Mouse (Mus musculus) MEL (cell line): ENCODE results near the gene Gm20388. TPM values are rescaled to one million over a fixed set of nuclear protein-coding genes. Genes with fewer than 3 reads are reported as not detected.

ENCODE experiments used
- DNase-seq: peaks from one replicate; pipeline ENCODE4 v3.0.0; 2011; ENCODE audit warnings: low read depth, low spot score
- H3K27ac ChIP-seq: 2 replicates; pipeline ENCODE4 v1.5.1; 2012; ENCODE audit warnings: low read depth, mild to moderate bottlenecking, control low read depth, low read length, moderate library complexity; ENCODE audit not compliant: control insufficient read depth
- H3K27me3 ChIP-seq, 2 experiments: fragments of 150-350 bp in 1 of 2; sonication (generic) in 1 of 2; 2 replicates each; pipeline ENCODE4 v1.6.1; 2012; ENCODE audit warnings: low read length in 2 of 2, mild to moderate bottlenecking in 2 of 2, improper control_type of control experiment in 1 of 2, moderate library complexity in 1 of 2; ENCODE audit not compliant: insufficient read depth in 2 of 2, control insufficient read depth in 1 of 2
- H3K36me3 ChIP-seq, 2 experiments: 2 replicates each; pipeline ENCODE4 v1.6.1; 2012 to 2014; ENCODE audit warnings: low read length in 2 of 2, improper control_type of control experiment in 1 of 2, inconsistent platforms in 1 of 2, mild to moderate bottlenecking in 1 of 2; ENCODE audit not compliant: insufficient read depth in 2 of 2, control insufficient read depth in 1 of 2
- H3K4me1 ChIP-seq, 2 experiments: fragments of 150-350 bp in 1 of 2; sonication (generic) in 1 of 2; 2 replicates each; pipeline ENCODE4 v1.6.1; 2012; ENCODE audit warnings: low read length in 2 of 2, improper control_type of control experiment in 1 of 2, mild to moderate bottlenecking in 1 of 2; ENCODE audit not compliant: insufficient read depth in 2 of 2, control insufficient read depth in 1 of 2
- H3K4me3 ChIP-seq, 2 experiments: fragments of 150-350 bp in 1 of 2; sonication (generic) in 1 of 2; 2 replicates each; pipeline ENCODE4 v1.5.1; 2012; ENCODE audit warnings: low read depth in 2 of 2, low read length in 2 of 2, mild to moderate bottlenecking in 2 of 2, moderate library complexity in 2 of 2, control low read depth in 1 of 2, improper control_type of control experiment in 1 of 2; ENCODE audit not compliant: control insufficient read depth in 1 of 2, insufficient read depth in 1 of 2
- H3K79me2 ChIP-seq: 2 replicates; pipeline ENCODE4 v1.6.1; 2012; ENCODE audit warnings: mild to moderate bottlenecking, low read length, moderate library complexity; ENCODE audit not compliant: control insufficient read depth, poor library complexity, insufficient read depth
- H3K9ac ChIP-seq: 2 replicates; pipeline ENCODE4 v1.6.1; 2012; ENCODE audit warnings: low read depth, mild to moderate bottlenecking, control low read depth, low read length, moderate library complexity; ENCODE audit not compliant: control insufficient read depth, poor library complexity, severe bottlenecking
- H3K9me3 ChIP-seq: fragments of 150-350 bp; sonication (generic); replicated peaks from 2 replicates; pipeline ENCODE4 v1.6.1; 2012; ENCODE audit warnings: mild to moderate bottlenecking, low read length, improper control_type of control experiment, moderate library complexity; ENCODE audit not compliant: insufficient read depth
- BHLHE40 ChIP-seq: IDR thresholded peaks from 2 replicates; pipeline ENCODE4 v1.6.1; 2012; ENCODE audit warnings: low read depth, mild to moderate bottlenecking, inconsistent platforms, low read length, improper control_type of control experiment, borderline replicate concordance
- CHD2 ChIP-seq: IDR thresholded peaks from 2 replicates; pipeline ENCODE4 v1.6.1; 2011; ENCODE audit warnings: low read length, improper control_type of control experiment
- CTCF ChIP-seq, 3 experiments: IDR thresholded peaks in 2 of 3; conservative IDR thresholded peaks in 1 of 3; 2 replicates each; pipeline ENCODE4 v1.5.1; 2011 to 2012; ENCODE audit warnings: low read length in 3 of 3, low read depth in 2 of 3, mild to moderate bottlenecking in 2 of 3, improper control_type of control experiment in 1 of 3, inconsistent platforms in 1 of 3, mixed read lengths in 1 of 3, moderate library complexity in 1 of 3; ENCODE audit not compliant: control insufficient read depth in 1 of 3, insufficient read depth in 1 of 3, poor library complexity in 1 of 3, severe bottlenecking in 1 of 3
- E2F4 ChIP-seq: IDR thresholded peaks from 2 replicates; pipeline ENCODE4 v1.6.1; 2011; ENCODE audit warnings: low read depth, low read length, improper control_type of control experiment, borderline replicate concordance
- ELF1 ChIP-seq: IDR thresholded peaks from 2 replicates; pipeline ENCODE4 v1.6.1; 2014; ENCODE audit warnings: low read depth, mild to moderate bottlenecking, inconsistent platforms, low read length, improper control_type of control experiment, moderate library complexity
- EP300 ChIP-seq, 2 experiments: IDR thresholded peaks; 2 replicates each; pipeline ENCODE4 v1.6.1; 2011; ENCODE audit warnings: improper control_type of control experiment in 2 of 2, low read length in 2 of 2, low read depth in 1 of 2, mild to moderate bottlenecking in 1 of 2
- ETS1 ChIP-seq: IDR thresholded peaks from 2 replicates; pipeline ENCODE4 v1.6.1; 2012; ENCODE audit warnings: low read depth, mild to moderate bottlenecking, inconsistent platforms, low read length, improper control_type of control experiment, moderate library complexity
- GABPA ChIP-seq: IDR thresholded peaks from 2 replicates; pipeline ENCODE4 v1.6.1; 2012; ENCODE audit warnings: low read depth, mild to moderate bottlenecking, inconsistent platforms, low read length, improper control_type of control experiment, moderate library complexity
- GATA1 ChIP-seq: IDR thresholded peaks from 2 replicates; pipeline ENCODE4 v1.6.1; 2011; ENCODE audit warnings: low read depth, low read length, improper control_type of control experiment
- JUND ChIP-seq: IDR thresholded peaks from 2 replicates; pipeline ENCODE4 v1.6.1; 2011; ENCODE audit warnings: low read depth, mild to moderate bottlenecking, improper control_type of control experiment, low read length
- KAT2A ChIP-seq: conservative IDR thresholded peaks from 2 replicates; pipeline ENCODE4 v1.6.1; 2012; ENCODE audit warnings: low read depth, low read length, improper control_type of control experiment, inconsistent platforms
- MAFK ChIP-seq: IDR thresholded peaks from 2 replicates; pipeline ENCODE4 v1.6.1; 2011; ENCODE audit warnings: low read depth, mild to moderate bottlenecking, low read length, improper control_type of control experiment, borderline replicate concordance
- MAX ChIP-seq: IDR thresholded peaks from 2 replicates; pipeline ENCODE4 v1.6.1; 2011; ENCODE audit warnings: low read length, improper control_type of control experiment
- MAZ ChIP-seq: IDR thresholded peaks from 2 replicates; pipeline ENCODE4 v1.6.1; 2012; ENCODE audit warnings: low read depth, mild to moderate bottlenecking, inconsistent platforms, low read length, improper control_type of control experiment
- MEF2A ChIP-seq: IDR thresholded peaks from 2 replicates; pipeline ENCODE4 v1.6.1; 2014; ENCODE audit warnings: low read depth, mild to moderate bottlenecking, inconsistent platforms, low read length, improper control_type of control experiment; ENCODE audit not compliant: poor library complexity, insufficient replicate concordance, severe bottlenecking; ENCODE audit errors: extremely low read depth
- MXI1 ChIP-seq: IDR thresholded peaks from 2 replicates; pipeline ENCODE4 v1.6.1; 2011; ENCODE audit warnings: mild to moderate bottlenecking, low read depth, low read length, improper control_type of control experiment
- MYB ChIP-seq: IDR thresholded peaks from 2 replicates; pipeline ENCODE4 v1.6.1; 2011; ENCODE audit warnings: mild to moderate bottlenecking, low read depth, low read length, improper control_type of control experiment
- MYC ChIP-seq: IDR thresholded peaks from 2 replicates; pipeline ENCODE4 v1.6.1; 2011; ENCODE audit warnings: low read depth, mild to moderate bottlenecking, low read length, improper control_type of control experiment, moderate library complexity
- POLR2AphosphoS2 ChIP-seq: IDR thresholded peaks from 2 replicates; pipeline ENCODE4 v1.6.1; 2011; ENCODE audit warnings: low read length, improper control_type of control experiment
- RAD21 ChIP-seq: IDR thresholded peaks from 2 replicates; pipeline ENCODE4 v1.6.1; 2011; ENCODE audit warnings: mild to moderate bottlenecking, low read depth, low read length, improper control_type of control experiment
- RCOR1 ChIP-seq: IDR thresholded peaks from 2 replicates; pipeline ENCODE4 v1.6.1; 2012; ENCODE audit warnings: low read depth, mild to moderate bottlenecking, inconsistent platforms, low read length, improper control_type of control experiment
- SIN3A ChIP-seq: IDR thresholded peaks from 2 replicates; pipeline ENCODE4 v1.6.1; 2012; ENCODE audit warnings: low read length, improper control_type of control experiment, inconsistent platforms
- SMC3 ChIP-seq: IDR thresholded peaks from 2 replicates; pipeline ENCODE4 v1.6.1; 2011; ENCODE audit warnings: low read depth, low read length, improper control_type of control experiment
- TAL1 ChIP-seq: IDR thresholded peaks from 2 replicates; pipeline ENCODE4 v1.6.1; 2012; ENCODE audit warnings: mild to moderate bottlenecking, inconsistent platforms, low read length, moderate library complexity, mixed read lengths
- TBP ChIP-seq: IDR thresholded peaks from 2 replicates; pipeline ENCODE4 v1.8.0; 2011; ENCODE audit warnings: low read depth, low read length, improper control_type of control experiment
- TCF12 ChIP-seq: IDR thresholded peaks from 2 replicates; pipeline ENCODE4 v1.6.1; 2014; ENCODE audit warnings: low read depth, mild to moderate bottlenecking, inconsistent platforms, low read length, improper control_type of control experiment, moderate library complexity
- UBTF ChIP-seq: IDR thresholded peaks from 2 replicates; pipeline ENCODE4 v1.6.1; 2012; ENCODE audit warnings: low read depth, mild to moderate bottlenecking, inconsistent platforms, low read length, improper control_type of control experiment, moderate library complexity, borderline replicate concordance; ENCODE audit not compliant: insufficient read depth
- USF1 ChIP-seq: IDR thresholded peaks from 2 replicates; pipeline ENCODE4 v1.6.1; 2014; ENCODE audit warnings: low read depth, mild to moderate bottlenecking, inconsistent platforms, low read length, improper control_type of control experiment, moderate library complexity
- USF2 ChIP-seq, 2 experiments: IDR thresholded peaks; 2 replicates each; pipeline ENCODE4 v1.6.1; 2011 to 2012; ENCODE audit warnings: improper control_type of control experiment in 2 of 2, low read length in 2 of 2, borderline replicate concordance in 1 of 2, inconsistent platforms in 1 of 2, low read depth in 1 of 2, mild to moderate bottlenecking in 1 of 2; ENCODE audit not compliant: insufficient read depth in 1 of 2
- ZC3H11A ChIP-seq: IDR thresholded peaks from 2 replicates; pipeline ENCODE4 v1.6.1; 2012; ENCODE audit warnings: low read depth, mild to moderate bottlenecking, inconsistent platforms, low read length, improper control_type of control experiment
- ZKSCAN1 ChIP-seq: IDR thresholded peaks from 2 replicates; pipeline ENCODE4 v1.6.1; 2012; ENCODE audit warnings: low read depth, mild to moderate bottlenecking, inconsistent platforms, low read length, improper control_type of control experiment, moderate library complexity
- ZMIZ1 ChIP-seq: IDR thresholded peaks from 2 replicates; pipeline ENCODE4 v1.6.1; 2012; ENCODE audit warnings: low read depth, mild to moderate bottlenecking, inconsistent platforms, low read length, improper control_type of control experiment, moderate library complexity
- ZNF384 ChIP-seq: IDR thresholded peaks from 2 replicates; pipeline ENCODE4 v1.6.1; 2012; ENCODE audit warnings: low read depth, mild to moderate bottlenecking, inconsistent platforms, low read length, improper control_type of control experiment
- polyA plus RNA-seq, 2 experiments: library from polyadenylated mRNA; stranded (reverse) in 1 of 2; unstranded in 1 of 2; fragments of >175 nt in 1 of 2; fragments of >200 nt in 1 of 2; gene quantifications; 2 replicates each; pipeline versions ENCODE4 v1.2.1 to v1.2.4; 2012; ENCODE audit warnings: low replicate concordance in 2 of 2, low read depth in 1 of 2; ENCODE audit not compliant: insufficient read length in 2 of 2, insufficient read depth in 1 of 2, missing spikeins in 1 of 2
- total RNA-seq: library from RNA; depleted of rRNA; stranded (reverse); fragments of 300-350 nt; gene quantifications from 2 replicates; pipeline ENCODE4 v1.2.3, GENCODE M21; 2012

Gm20388 gene
- total and polyA plus RNA-seq, 3 experiments = 11.1 to 17.8 TPM; not detected in 1

DNA sequence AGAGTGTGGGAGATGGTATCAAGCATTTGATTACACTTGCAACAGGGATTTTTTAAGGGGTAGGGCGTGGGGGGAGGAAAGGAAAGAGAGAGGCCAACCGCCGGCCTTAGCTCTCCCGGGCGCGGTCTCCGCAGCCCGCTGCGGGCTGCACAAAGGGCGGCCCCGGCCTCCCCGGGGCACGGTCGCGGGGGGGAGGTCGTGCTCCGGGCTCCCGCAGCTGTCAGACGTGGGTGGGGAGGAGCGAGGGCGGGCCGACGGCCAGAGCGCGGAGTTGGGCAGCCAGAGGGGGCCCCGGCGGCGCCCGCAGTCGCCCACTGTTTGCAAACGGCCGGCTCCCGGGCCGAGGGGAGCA, 576.7 kb downstream of the Gm20388 start (continued):
- TF ChIP-seq ZNF384 (no peak), TBP (no peak), GABPA (no peak), E2F4 (no peak), TAL1 (no peak)

DNA sequence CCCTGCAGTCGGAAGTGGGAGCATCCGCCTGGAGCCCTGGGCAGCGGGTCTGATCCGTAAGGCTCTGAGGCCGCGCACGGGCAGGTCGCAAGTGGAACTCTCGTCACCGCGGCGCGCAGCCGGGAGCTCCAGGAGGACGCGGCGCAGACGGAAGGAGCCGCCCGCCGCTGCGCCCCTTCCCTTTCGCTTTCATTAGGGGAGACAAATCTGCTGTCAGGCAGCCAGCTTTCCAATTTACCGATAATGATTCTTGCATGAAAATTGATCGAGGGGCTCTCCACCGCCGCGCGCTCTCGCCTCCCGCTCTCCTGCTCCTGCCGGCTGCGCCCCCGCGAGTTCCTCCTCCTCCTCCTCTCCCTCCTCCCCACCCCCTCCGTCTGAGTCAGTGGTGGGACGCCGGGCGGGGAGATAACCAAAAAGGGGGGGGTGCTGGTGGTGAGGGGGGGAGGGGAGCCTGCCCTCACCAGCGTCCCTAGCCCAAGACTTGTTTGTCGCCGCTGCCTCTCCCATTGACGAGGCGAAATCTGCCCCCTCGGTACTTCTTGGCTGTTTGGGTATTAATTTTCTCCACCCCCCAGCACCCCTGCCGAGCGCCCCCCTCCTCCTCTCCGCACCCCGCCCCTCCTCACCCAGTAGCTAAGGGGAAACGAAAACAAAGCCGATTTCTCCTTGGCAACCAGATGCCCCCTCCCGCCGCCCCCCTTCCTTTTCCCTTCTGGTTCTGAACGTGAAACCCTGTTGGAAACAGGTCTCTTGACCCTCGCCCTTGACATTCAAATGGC, 577.3 kb downstream of the Gm20388 start:
- H3K27ac ChIP-seq = peak overlapping the region; percentile 99
- H3K4me3 ChIP-seq = peak overlapping the region; percentile 85 to 93
- peak overlapping the region; percentile 89 for H3K9ac ChIP-seq
- H3K79me2 ChIP-seq = peaks cover 68% of the 10 kb centered on the region
- no peaks in the 10 kb centered on the region for H3K27me3 ChIP-seq
- peak; percentile 97 for DNase-seq
- peaks cover 3 to 26% of the 10 kb centered on the region in 2 experiments for H3K4me1 ChIP-seq
- peaks cover 0 to 13% of the 10 kb centered on the region in 2 experiments; a peak in 2 of 4 replicates for H3K36me3 ChIP-seq
- no peaks in the 10 kb centered on the region for H3K9me3 ChIP-seq
- TF ChIP-seq JUND (no peak), USF1 (peak; percentile 28; the same call in 1 of the 2 replicates), MXI1 (peak; percentile 60), KAT2A (no peak; the same call in 1 of the 2 replicates), POLR2AphosphoS2 (peak; percentile 72; the same call in 1 of the 2 replicates), MYC (no peak), MYB (peak; percentile 50; the same call in 1 of the 2 replicates), USF2 (IDR thresholded peaks at IDR 0.05; ENCODE audit: borderline replicate concordance in 1 of 2, insufficient read depth in 1 of 2, low read depth in 1 of 2, low read length in 2 of 2) (no peak), UBTF (no peak), E2F4 (no peak), SMC3 (peak; percentile 31; the same call in 1 of the 2 replicates), MAX (peak; percentile 26; the same call in 1 of the 2 replicates), ZC3H11A (peak; percentile 27; the same call in 1 of the 2 replicates), EP300 (IDR thresholded peaks at IDR 0.05; ENCODE audit: low read depth in 1 of 2, low read length in 2 of 2) (peak; percentile 29 to 94; a peak in 3 of 4 replicates), GABPA (no peak), RAD21 (no peak), MAZ (peak; percentile 100), SIN3A (peak; percentile 94), CTCF (IDR thresholded peaks at IDR 0.05 in 2 of 3, conservative IDR thresholded peaks at IDR 0.05 in 1 of 3; ENCODE audit: control insufficient read depth in 1 of 3, insufficient read depth in 1 of 3, low read depth in 2 of 3, low read length in 3 of 3, poor library complexity in 1 of 3, severe bottlenecking in 1 of 3) (no peak), GATA1 (peak; percentile 53; the same call in 1 of the 2 replicates), ELF1 (peak; percentile 53; the same call in 1 of the 2 replicates), CHD2 (peak; percentile 89), ZMIZ1 (peak; percentile 2; the same call in 1 of the 2 replicates), BHLHE40 (peak; percentile 78), MAFK (peak; percentile 66; the same call in 1 of the 2 replicates), RCOR1 (peak; percentile 72; the same call in 1 of the 2 replicates), ZNF384 (no peak), TCF12 (peak; percentile 89), ETS1 (peak; percentile 91), MEF2A (no peak), ZKSCAN1 (no peak)
